Mouse (Mus musculus) midbrain, embryonic 11.5 days (tissue): Measurements from ENCODE around the gene Hfe. TPM values are rescaled to one million over a fixed set of nuclear protein-coding genes. Genes with fewer than 3 reads are reported as not detected.

Experiments used
- ATAC-seq: fragments of 200-750 bp; cut with Nextera tagmentation; 2 replicates; pipeline ENCODE4 v1.8.0; 2017; ENCODE audit warnings: moderate TSS enrichment, moderate library complexity; ENCODE audit not compliant: low FRiP score
- DNase-seq: peaks from one replicate; pipeline ENCODE4 v3.0.0; 2015; ENCODE audit warnings: low spot score; ENCODE audit errors: missing footprints
- H3K27ac ChIP-seq: fragments of 300-500 bp; sonication (generic); 2 replicates; pipeline ENCODE4 v1.5.1; 2014; ENCODE audit warnings: low read depth, low read length
- H3K27me3 ChIP-seq: fragments of 300-500 bp; sonication (generic); 2 replicates; pipeline ENCODE4 v1.6.1; 2014; ENCODE audit warnings: mild to moderate bottlenecking, low read length, moderate library complexity, mixed read lengths; ENCODE audit not compliant: control insufficient read depth, insufficient read depth
- H3K36me3 ChIP-seq: fragments of 300-500 bp; sonication (generic); 2 replicates; pipeline ENCODE4 v1.6.1; 2014; ENCODE audit warnings: mild to moderate bottlenecking, low read length, moderate library complexity, mixed read lengths; ENCODE audit not compliant: control insufficient read depth, insufficient read depth
- H3K4me1 ChIP-seq: fragments of 300-500 bp; sonication (generic); 2 replicates; pipeline ENCODE4 v1.6.1; 2014; ENCODE audit warnings: low read length; ENCODE audit not compliant: control insufficient read depth, insufficient read depth
- H3K4me2 ChIP-seq: fragments of 300-500 bp; sonication (generic); 2 replicates; pipeline ENCODE4 v1.6.1; 2014; ENCODE audit warnings: mild to moderate bottlenecking, moderate library complexity
- H3K4me3 ChIP-seq: fragments of 300-500 bp; sonication (generic); 2 replicates; pipeline ENCODE4 v1.5.1; 2014; ENCODE audit warnings: low read depth, low read length
- H3K9ac ChIP-seq: fragments of 300-500 bp; sonication (generic); 2 replicates; pipeline ENCODE4 v1.6.1; 2014; ENCODE audit warnings: low read length
- H3K9me3 ChIP-seq: fragments of 300-500 bp; sonication (generic); 2 replicates; pipeline ENCODE4 v1.6.1; 2016; ENCODE audit warnings: low read length; ENCODE audit not compliant: control insufficient read depth
- WGBS: fragments of 180-500 bp; shearing (Covaris S2); extraction: QIAGEN DNeasy Blood & Tissue Kit; methylation state at CpG from one replicate; pipeline ENCODE4 v1.1.7; 2014; 5-methylcytosine and 5-hydroxymethylcytosine counted together
- polyA plus RNA-seq: library from polyadenylated mRNA; unstranded; fragments of >200 nt; fragmentation: Nextera tagmentation; extraction: Ambion mirVana; gene quantifications from 2 replicates; pipeline ENCODE4 v1.2.1, GENCODE M21; 2014

Gene Hfe
- polyA plus RNA-seq, 1 experiment from 2014 or later = 2.7 TPM

GRCm38 (mm10) chr13:23745381-23746161, 34.9 kb upstream of the Hfe start, which contains the start of gene Hist1h3c:
Gene Hist1h3c, minus strand, starts transcription at chr13:23745602.
- Histone ChIP-seq H3K36me3 (no peaks in the 10 kb centered on the region), H3K27me3 (no peaks in the 10 kb centered on the region), H3K4me1 (peaks cover 7% of the 10 kb centered on the region; the same call in 1 of the 2 replicates), H3K4me2 (peak within 1 kb of the TSS; percentile 61), H3K9me3 (no peaks in the 10 kb centered on the region), H3K27ac (peak within 1 kb of the TSS; percentile 96), H3K9ac (peak within 1 kb of the TSS; percentile 71), H3K4me3 (peak within 1 kb of the TSS; percentile 39)
- DNase-seq (peak; percentile 97), ATAC-seq (peak; percentile 72)
- WGBS = under 1% methylated on average over 23 of the region's 28 CpGs

- Histone ChIP-seq H3K9me3 (no peaks in the 10 kb centered on the region), H3K27me3 (no peaks in the 10 kb centered on the region), H3K4me2 (peak overlapping the region; percentile 61), H3K9ac (peak overlapping the region; percentile 71), H3K4me1 (peaks cover 13% of the 10 kb centered on the region; the same call in 1 of the 2 replicates), H3K27ac (peak overlapping the region; percentile 82), H3K36me3 (no peaks in the 10 kb centered on the region), H3K4me3 (peak overlapping the region; percentile 39)
- under 1% methylated on average over 16 of the region's 36 CpGs for WGBS
- DNase-seq = peak; percentile 90
- no peak for ATAC-seq
Observed at GRCm38 (mm10) chr13:23744421-23745380, 34.0 kb upstream of the Hfe start.

- ATAC-seq (no peak), DNase-seq (peak; percentile 92)
- Histone ChIP-seq H3K36me3 (no peaks in the 10 kb centered on the region), H3K4me3 (no peak overlapping the region), H3K27me3 (no peaks in the 10 kb centered on the region), H3K9me3 (no peaks in the 10 kb centered on the region), H3K4me2 (peak overlapping the region; percentile 61; the same call in 1 of the 2 replicates), H3K27ac (peak overlapping the region; percentile 82), H3K4me1 (peaks cover 17% of the 10 kb centered on the region), H3K9ac (peak overlapping the region; percentile 71; the same call in 1 of the 2 replicates)
- WGBS = 44% methylated on average over 4 of the region's 4 CpGs
Observed at GRCm38 (mm10) chr13:23743963-23744362, 33.3 kb upstream of the Hfe start.

- Histone ChIP-seq H3K4me2 (no peak overlapping the region), H3K4me1 (peaks cover 17% of the 10 kb centered on the region), H3K27ac (no peak overlapping the region), H3K9me3 (no peaks in the 10 kb centered on the region), H3K9ac (no peak overlapping the region), H3K4me3 (no peak overlapping the region), H3K27me3 (no peaks in the 10 kb centered on the region), H3K36me3 (no peaks in the 10 kb centered on the region)
- WGBS = 83% methylated on average over 5 of the region's 5 CpGs
- ATAC-seq = no peak
- peak; percentile 88 for DNase-seq
Observed at GRCm38 (mm10) chr13:23743215-23743614, 32.6 kb upstream of the Hfe start.

GRCm38 (mm10) chr13:23742007-23742406, 31.4 kb upstream of the Hfe start:
- Histone ChIP-seq H3K9me3 (no peaks in the 10 kb centered on the region), H3K9ac (no peak overlapping the region), H3K4me2 (no peak overlapping the region), H3K27ac (no peak overlapping the region), H3K4me3 (no peak overlapping the region), H3K4me1 (peaks cover 13% of the 10 kb centered on the region), H3K36me3 (no peaks in the 10 kb centered on the region), H3K27me3 (no peaks in the 10 kb centered on the region)
- ATAC-seq (no peak), DNase-seq (no peak)

GRCm38 (mm10) chr13:23740910-23741309, 30.3 kb upstream of the Hfe start:
- no peak overlapping the region for H3K27ac ChIP-seq
- WGBS = 61% methylated on average over 5 of the region's 5 CpGs

GRCm38 (mm10) chr13:23740256-23740840, 29.7 kb upstream of the Hfe start:
- 36% methylated on average over 13 of the region's 13 CpGs for WGBS
- H3K36me3 ChIP-seq = no peaks in the 10 kb centered on the region
- peak overlapping the region; percentile 98 for H3K27ac ChIP-seq

More at GRCm38 (mm10) chr13:23740910-23741309, 30.3 kb upstream of the Hfe start:
- no peak overlapping the region for H3K9ac ChIP-seq
- peak overlapping the region; percentile 93; the same call in 1 of the 2 replicates for H3K4me2 ChIP-seq
- no peaks in the 10 kb centered on the region for H3K36me3 ChIP-seq
- no peaks in the 10 kb centered on the region for H3K9me3 ChIP-seq
- no peak overlapping the region for H3K4me3 ChIP-seq
- DNase-seq = no peak
- peaks cover 13% of the 10 kb centered on the region for H3K4me1 ChIP-seq
- no peak for ATAC-seq
- no peaks in the 10 kb centered on the region for H3K27me3 ChIP-seq

GRCm38 (mm10) chr13:23739922-23740252, 29.2 kb upstream of the Hfe start:
- DNase-seq (no peak), ATAC-seq (no peak)
- H3K9ac ChIP-seq = peak overlapping the region; percentile 81
- 1% methylated on average over 14 of the region's 14 CpGs for WGBS
- peak overlapping the region; percentile 52 for H3K4me3 ChIP-seq
- peak overlapping the region; percentile 93 for H3K4me2 ChIP-seq
- no peaks in the 10 kb centered on the region for H3K27me3 ChIP-seq
- peaks cover 13% of the 10 kb centered on the region for H3K4me1 ChIP-seq
- H3K36me3 ChIP-seq = no peaks in the 10 kb centered on the region
- no peaks in the 10 kb centered on the region for H3K9me3 ChIP-seq
- peak overlapping the region; percentile 98 for H3K27ac ChIP-seq

More at GRCm38 (mm10) chr13:23740256-23740840, 29.7 kb upstream of the Hfe start:
- Histone ChIP-seq H3K9me3 (no peaks in the 10 kb centered on the region), H3K4me3 (peak overlapping the region; percentile 52), H3K4me1 (peaks cover 13% of the 10 kb centered on the region), H3K4me2 (peak overlapping the region; percentile 93), H3K9ac (peak overlapping the region; percentile 81), H3K27me3 (no peaks in the 10 kb centered on the region)
- ATAC-seq = no peak
- DNase-seq = peak; percentile 90
